Mouse (Mus musculus): ENCODE measurements around the gene Rundc3a. TPM values are rescaled to one million over a fixed set of nuclear protein-coding genes. Genes with fewer than 3 reads are reported as not detected.

The Rundc3a gene
- polyA plus RNA-seq, 1 experiment from 2014 or later = 117 TPM

DNA sequence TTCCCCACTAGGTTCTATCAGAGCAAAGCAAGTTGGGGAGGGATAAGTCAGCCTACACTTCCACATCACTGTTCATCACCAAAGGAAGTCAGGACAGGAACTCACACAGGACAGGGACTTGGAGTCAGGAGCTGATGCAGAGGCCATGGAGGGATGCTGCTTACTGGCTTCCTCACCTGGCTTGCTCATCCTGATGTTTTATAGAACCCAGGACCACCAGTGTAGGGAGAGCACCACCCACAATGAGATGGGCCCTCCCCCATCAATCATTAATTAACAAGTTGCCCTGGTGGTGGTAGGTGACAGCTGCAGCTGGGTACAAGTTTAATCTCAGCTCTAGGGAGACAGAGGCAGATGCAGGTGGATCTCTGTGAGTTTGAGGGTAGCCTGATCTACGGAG is 24.0 kb downstream of the Rundc3a start:
- 87% methylated on average over 1 of the region's 1 CpGs for WGBS
- Histone ChIP-seq H3K27ac (replicated peaks) (no peak overlapping the region), H3K4me1 (no peaks in the 10 kb centered on the region), H3K4me2 (replicated peaks) (no peak overlapping the region), H3K9ac (replicated peaks) (no peak overlapping the region), H3K9me3 (no peaks in the 10 kb centered on the region), H3K27me3 (peaks cover 4% of the 10 kb centered on the region; the same call in 1 of the 2 replicates), H3K36me3 (no peaks in the 10 kb centered on the region), H3K4me3 (no peak overlapping the region)
- no peak for ATAC-seq (ENCODE audit: low FRiP score, low read depth)

DNA sequence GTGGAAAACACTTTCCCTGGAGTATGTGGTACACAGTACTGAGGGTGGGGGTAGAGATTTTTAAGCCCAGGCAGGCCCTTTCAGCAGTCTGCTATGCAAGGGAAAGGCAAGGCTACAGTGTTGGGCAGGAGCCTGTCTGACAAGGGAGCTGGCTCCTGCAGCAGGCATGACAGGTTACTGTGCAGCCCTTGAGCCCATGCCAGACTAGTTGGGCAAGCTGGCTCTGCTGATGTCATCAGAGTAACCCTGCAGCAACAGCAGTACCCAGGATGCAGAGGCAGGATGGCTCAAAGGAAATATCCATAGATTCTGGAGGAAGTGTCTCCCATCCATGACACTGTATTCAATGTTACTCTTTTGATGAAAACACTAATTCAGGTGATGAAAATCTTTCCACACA is 25.7 kb downstream of the Rundc3a start:
- Histone ChIP-seq H3K27me3 (peaks cover 4% of the 10 kb centered on the region; the same call in 1 of the 2 replicates), H3K9me3 (no peaks in the 10 kb centered on the region), H3K9ac (replicated peaks) (no peak overlapping the region), H3K27ac (replicated peaks) (no peak overlapping the region), H3K4me3 (no peak overlapping the region), H3K4me1 (no peaks in the 10 kb centered on the region), H3K4me2 (replicated peaks) (no peak overlapping the region), H3K36me3 (no peaks in the 10 kb centered on the region)
- no peak for ATAC-seq (ENCODE audit: low FRiP score, low read depth)

DNA sequence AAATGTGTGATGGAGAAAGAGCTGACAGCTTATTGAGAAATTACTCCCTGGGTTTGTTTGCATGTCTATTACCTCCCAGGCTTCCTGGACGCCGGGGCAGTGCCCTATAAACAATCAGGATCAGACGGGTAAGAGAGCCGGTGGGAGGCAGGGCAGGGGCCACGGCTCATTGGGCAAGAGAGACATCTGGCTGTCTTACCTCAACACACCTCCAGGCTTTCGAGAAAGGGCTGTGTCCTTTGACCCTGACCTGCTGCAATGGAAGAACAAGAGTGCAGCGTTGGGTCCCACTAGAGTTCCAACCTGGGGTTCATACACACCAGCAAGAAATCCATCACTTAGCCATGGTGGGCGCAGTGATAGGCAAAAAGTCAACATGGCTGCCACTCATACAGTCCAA is 28.4 kb downstream of the Rundc3a start:
- no peak for ATAC-seq (ENCODE audit: low FRiP score, low read depth)
- H3K4me1 ChIP-seq = no peaks in the 10 kb centered on the region
- no peak overlapping the region for H3K9ac ChIP-seq (replicated peaks)
- no peak overlapping the region for H3K4me3 ChIP-seq
- no peak overlapping the region for H3K4me2 ChIP-seq (replicated peaks)
- no peak overlapping the region for H3K27ac ChIP-seq (replicated peaks)
- H3K36me3 ChIP-seq = no peaks in the 10 kb centered on the region
- no peaks in the 10 kb centered on the region for H3K9me3 ChIP-seq
- WGBS = 67% methylated on average over 8 of the region's 8 CpGs
- peaks cover 4% of the 10 kb centered on the region; the same call in 1 of the 2 replicates for H3K27me3 ChIP-seq

DNA sequence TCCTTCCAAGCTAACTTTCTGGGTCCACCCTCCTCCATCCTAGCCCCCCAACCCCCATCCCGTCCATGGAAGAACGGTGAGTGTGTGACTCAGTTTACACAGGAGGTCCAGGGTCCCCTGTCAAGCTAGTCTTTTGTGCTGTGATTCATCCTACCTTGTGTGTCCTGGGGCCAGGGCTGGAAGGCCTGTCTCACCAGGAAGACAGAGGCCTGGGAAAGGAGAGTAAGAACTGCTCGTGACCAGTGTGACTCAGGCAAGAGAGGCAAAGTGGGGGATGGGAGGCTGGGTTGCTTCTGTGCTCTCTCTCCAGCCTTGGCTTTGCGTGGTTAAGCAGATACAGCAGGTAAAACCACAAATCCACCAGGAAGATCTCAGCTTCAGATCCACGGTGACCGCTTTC is 31.5 kb downstream of the Rundc3a start:
- Histone ChIP-seq H3K9me3 (no peaks in the 10 kb centered on the region), H3K4me2 (replicated peaks) (no peak overlapping the region), H3K4me1 (peaks cover 2% of the 10 kb centered on the region), H3K9ac (replicated peaks) (no peak overlapping the region), H3K36me3 (no peaks in the 10 kb centered on the region), H3K27ac (replicated peaks) (no peak overlapping the region), H3K4me3 (no peak overlapping the region), H3K27me3 (peaks cover 13% of the 10 kb centered on the region)
- ATAC-seq (ENCODE audit: low FRiP score, low read depth) = no peak
- 79% methylated on average over 6 of the region's 6 CpGs for whole genome bisulfite sequencing

DNA sequence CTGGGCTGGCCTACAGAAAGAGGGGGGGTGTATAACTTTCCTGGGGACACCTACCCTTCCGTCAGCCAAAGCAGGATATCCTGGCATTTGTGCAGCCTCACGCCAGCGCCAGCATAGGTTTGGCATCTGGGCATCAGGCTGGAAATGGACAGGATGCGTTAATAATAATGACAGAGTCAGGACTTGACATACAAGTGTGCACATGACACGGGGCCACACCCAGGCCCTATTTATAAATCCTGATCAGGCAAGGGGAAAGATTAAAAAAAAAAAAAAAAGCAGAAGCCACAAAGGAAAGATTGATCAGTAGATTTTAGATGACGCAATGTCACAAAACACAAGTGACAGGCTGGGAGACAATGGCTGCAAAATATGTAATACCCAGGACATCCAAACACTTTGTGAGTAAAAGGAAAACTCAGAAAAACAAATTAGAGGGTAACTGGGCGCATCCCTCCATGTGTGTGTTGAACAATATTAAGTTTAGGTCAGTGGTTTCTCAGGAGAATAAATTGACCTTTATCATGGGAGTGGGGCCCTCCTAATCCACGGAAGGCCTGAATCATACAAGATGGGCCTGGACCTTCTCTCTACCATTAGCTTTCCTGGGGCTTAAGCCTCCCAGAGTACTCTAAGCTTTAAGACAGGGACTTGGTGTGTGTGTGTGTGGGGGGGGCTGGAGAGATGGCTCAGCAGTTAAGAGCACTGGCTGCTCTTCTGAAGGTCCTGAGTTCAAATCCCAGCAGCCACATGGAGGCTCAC is 32.5 kb downstream of the Rundc3a start:
- H3K27ac ChIP-seq (replicated peaks) = no peak overlapping the region
- no peak overlapping the region for H3K4me2 ChIP-seq (replicated peaks)
- no peaks in the 10 kb centered on the region for H3K36me3 ChIP-seq
- H3K4me3 ChIP-seq = no peak overlapping the region
- peaks cover 14% of the 10 kb centered on the region for H3K27me3 ChIP-seq
- peaks cover 11% of the 10 kb centered on the region for H3K4me1 ChIP-seq
- 86% methylated on average over 8 of the region's 8 CpGs for WGBS
- no peak for ATAC-seq (ENCODE audit: low FRiP score, low read depth)
- no peak overlapping the region for H3K9ac ChIP-seq (replicated peaks)
- H3K9me3 ChIP-seq = no peaks in the 10 kb centered on the region

DNA sequence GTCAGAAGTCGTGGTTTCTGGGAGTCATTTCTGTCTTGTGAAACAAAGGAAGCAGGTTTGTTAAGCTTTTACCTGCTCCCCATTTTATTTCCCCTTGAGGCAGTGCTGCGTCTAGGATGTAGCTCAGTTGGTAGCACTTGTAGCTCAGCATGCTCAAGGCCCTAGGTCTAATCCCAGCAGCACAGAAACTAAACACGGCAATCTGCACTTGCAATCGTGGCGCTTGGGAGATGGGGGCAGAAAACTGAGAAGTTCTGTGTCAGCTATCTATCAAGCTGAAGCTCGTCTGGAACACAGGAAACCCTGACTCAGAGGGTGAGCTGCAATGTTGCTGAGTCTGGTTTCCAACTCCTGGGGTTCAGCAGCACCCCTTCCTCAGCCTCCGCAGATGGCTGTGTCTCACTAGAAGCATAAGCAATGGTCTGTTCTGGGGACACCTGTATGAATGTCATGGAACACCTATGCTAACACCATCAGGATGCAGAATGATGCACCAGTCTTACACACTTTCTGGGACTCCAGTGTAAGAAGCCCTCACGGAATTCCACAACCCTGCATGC is 35.9 kb downstream of the Rundc3a start:
- no peak overlapping the region for H3K4me2 ChIP-seq (replicated peaks)
- H3K9me3 ChIP-seq = no peaks in the 10 kb centered on the region
- no peak for ATAC-seq (ENCODE audit: low FRiP score, low read depth)
- 68% methylated on average over 8 of the region's 8 CpGs for WGBS
- no peak overlapping the region for H3K9ac ChIP-seq (replicated peaks)
- H3K27ac ChIP-seq (replicated peaks) = no peak overlapping the region
- peaks cover 4% of the 10 kb centered on the region for H3K36me3 ChIP-seq
- peaks cover 21% of the 10 kb centered on the region for H3K27me3 ChIP-seq
- no peak overlapping the region for H3K4me3 ChIP-seq
- peaks cover 16% of the 10 kb centered on the region for H3K4me1 ChIP-seq

DNA sequence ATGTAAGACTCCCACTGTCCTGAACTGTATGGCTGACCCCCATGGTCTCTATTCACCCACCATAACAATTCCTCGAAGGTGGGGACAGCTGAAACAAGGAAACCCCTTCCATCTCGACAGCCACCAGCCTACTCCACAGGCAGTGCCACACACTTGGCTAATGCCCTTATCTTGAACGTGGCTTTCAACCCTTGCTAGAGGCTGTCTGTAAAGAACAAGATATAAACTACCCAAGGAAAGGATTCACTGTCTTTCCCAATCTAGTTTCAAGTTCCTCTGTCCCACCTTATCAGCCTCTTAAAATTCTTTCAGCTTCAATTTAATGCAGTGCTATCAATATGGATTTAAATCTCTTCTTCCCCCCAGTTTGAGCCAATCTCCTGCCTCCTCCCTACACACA is 36.3 kb downstream of the Rundc3a start:
- H3K4me3 ChIP-seq = peak overlapping the region; percentile 54
- H3K9me3 ChIP-seq = no peaks in the 10 kb centered on the region
- H3K4me2 ChIP-seq (replicated peaks) = peak overlapping the region; percentile 95
- no peak overlapping the region for H3K27ac ChIP-seq (replicated peaks)
- H3K9ac ChIP-seq (replicated peaks) = peak overlapping the region; percentile 43; the same call in 1 of the 2 replicates
- peaks cover 16% of the 10 kb centered on the region for H3K4me1 ChIP-seq
- no peak for ATAC-seq (ENCODE audit: low FRiP score, low read depth)
- H3K36me3 ChIP-seq = peaks cover 4% of the 10 kb centered on the region
- WGBS = 49% methylated on average over 3 of the region's 3 CpGs
- peaks cover 21% of the 10 kb centered on the region for H3K27me3 ChIP-seq

DNA sequence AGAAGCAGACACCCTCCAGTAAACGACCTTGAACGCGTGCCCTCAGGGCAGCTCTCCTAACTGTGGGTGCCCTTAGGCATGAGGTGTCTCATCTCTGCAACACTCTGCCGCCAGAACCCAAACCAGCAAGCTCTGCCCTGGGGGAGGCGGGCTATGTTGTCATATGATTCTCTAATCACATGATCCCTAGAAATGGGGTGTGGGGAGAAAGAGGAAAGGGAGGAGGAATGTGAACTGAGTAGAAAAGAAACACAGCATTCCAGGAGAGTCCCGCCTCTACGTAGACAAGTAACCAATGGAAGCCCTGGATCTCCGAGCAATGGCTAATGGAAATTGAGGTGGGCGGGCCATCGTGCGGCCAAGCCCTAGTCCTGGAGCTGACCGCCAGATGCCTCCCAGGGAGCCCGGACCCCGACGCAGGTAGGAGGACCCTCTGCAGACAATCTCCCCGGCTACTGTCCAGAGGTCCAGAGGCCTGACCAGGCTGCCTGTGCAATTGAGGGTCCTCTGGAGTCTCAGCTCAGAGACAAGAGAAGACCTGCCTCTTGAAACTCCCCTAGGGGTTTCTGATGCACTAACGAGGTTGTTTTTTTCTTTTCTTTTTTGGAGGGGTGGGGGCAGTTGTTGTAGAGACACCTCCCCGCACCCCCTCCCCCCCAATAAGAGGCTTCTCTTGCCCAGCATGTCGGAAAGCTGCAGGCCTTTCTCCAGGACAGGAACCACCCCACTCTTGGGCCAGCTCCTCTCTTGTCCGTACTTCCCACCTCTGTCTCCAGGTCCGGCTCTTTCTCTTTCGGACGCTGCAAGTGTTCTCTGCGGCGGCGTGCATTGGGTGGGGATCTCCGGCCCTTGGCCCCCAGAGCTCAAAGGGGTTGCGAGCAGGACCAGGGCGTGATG is 37.2 kb downstream of the Rundc3a start, which contains the start of gene Grn:
Gene Grn (plus strand): TSS at position 195 of the 897 bp plus-strand sequence.
- peak within 1 kb of the TSS; percentile 95 for H3K4me2 ChIP-seq (replicated peaks)
- 1% methylated on average over 29 of the region's 29 CpGs for WGBS
- peak within 1 kb of the TSS; percentile 54 for H3K4me3 ChIP-seq
- H3K36me3 ChIP-seq = peaks cover 12% of the 10 kb centered on the region
- peak; percentile 90 for ATAC-seq (ENCODE audit: low FRiP score, low read depth)
- H3K27me3 ChIP-seq = peaks cover 21% of the 10 kb centered on the region
- H3K9me3 ChIP-seq = no peaks in the 10 kb centered on the region
- H3K27ac ChIP-seq (replicated peaks) = peak within 1 kb of the TSS; percentile 72
- peak within 1 kb of the TSS; percentile 62 for H3K9ac ChIP-seq (replicated peaks)
- peaks cover 16% of the 10 kb centered on the region for H3K4me1 ChIP-seq

DNA sequence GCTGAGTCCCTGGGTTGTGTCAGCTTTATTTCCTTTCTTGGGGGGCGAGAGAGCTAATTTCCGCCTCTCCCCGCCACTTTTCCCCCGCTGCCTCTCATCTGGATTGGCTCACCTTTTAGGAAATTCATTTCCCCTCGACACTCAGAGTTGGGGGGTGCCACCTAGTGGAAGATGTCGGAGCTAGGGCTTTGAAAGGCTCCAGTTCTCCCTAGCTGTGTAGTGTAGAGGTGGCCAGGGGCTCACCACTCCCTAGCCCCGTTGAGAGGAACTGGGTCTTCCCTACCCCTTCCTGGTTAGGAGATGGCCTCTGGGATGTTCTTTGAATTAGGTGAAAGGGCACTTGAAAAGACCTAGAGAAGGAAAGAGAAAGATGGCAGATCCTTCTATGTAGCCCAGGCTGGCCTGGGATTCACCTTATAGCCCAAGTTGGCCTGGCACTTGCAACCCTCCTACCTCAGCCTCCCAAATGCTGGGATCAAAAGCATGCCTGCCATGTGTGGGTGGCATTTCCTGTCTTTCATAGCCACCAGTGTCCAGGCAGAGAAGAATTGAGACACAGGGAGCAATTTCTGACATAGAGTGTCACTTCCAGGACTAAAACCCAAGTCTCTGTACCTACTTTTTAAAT is 37.9 kb downstream of the Rundc3a start:
- Histone ChIP-seq H3K4me3 (peak overlapping the region; percentile 54), H3K9ac (replicated peaks) (peak overlapping the region; percentile 62), H3K27me3 (peaks cover 21% of the 10 kb centered on the region), H3K27ac (replicated peaks) (peak overlapping the region; percentile 72), H3K4me1 (peaks cover 16% of the 10 kb centered on the region), H3K4me2 (replicated peaks) (peak overlapping the region; percentile 95), H3K36me3 (peaks cover 20% of the 10 kb centered on the region), H3K9me3 (no peaks in the 10 kb centered on the region)
- 0 out of 2 replicates have a peak, but pooled peaks have one; percentile 41 for ATAC-seq (ENCODE audit: low FRiP score, low read depth)
- WGBS = 2% methylated on average over 7 of the region's 7 CpGs

DNA sequence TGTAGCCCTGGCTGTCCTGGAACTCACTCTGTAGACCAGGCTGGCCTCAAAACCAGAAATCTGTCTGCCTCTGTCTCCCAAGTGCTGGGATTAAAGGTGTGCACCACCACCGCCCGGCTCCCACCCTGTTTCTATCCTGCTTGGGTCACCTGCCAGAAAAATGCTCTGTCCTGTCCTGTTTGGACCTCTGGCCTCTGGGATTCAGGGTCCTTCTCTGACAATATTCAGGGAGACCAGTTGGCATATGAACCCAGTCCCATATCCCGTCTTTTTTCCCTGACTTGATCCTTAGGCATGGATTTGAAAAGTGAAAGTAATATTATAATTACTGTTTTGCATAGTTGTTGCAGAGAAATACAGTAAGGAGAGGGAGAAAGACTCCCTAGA is 38.5 kb downstream of the Rundc3a start:
- H3K9me3 ChIP-seq = no peaks in the 10 kb centered on the region
- H3K4me1 ChIP-seq = peaks cover 16% of the 10 kb centered on the region
- H3K9ac ChIP-seq (replicated peaks) = no peak overlapping the region
- peaks cover 26% of the 10 kb centered on the region for H3K36me3 ChIP-seq
- WGBS = 87% methylated on average over 3 of the region's 3 CpGs
- H3K4me2 ChIP-seq (replicated peaks) = no peak overlapping the region
- H3K27me3 ChIP-seq = peaks cover 21% of the 10 kb centered on the region
- H3K4me3 ChIP-seq = no peak overlapping the region
- ATAC-seq (ENCODE audit: low FRiP score, low read depth) = no peak
- H3K27ac ChIP-seq (replicated peaks) = no peak overlapping the region

DNA sequence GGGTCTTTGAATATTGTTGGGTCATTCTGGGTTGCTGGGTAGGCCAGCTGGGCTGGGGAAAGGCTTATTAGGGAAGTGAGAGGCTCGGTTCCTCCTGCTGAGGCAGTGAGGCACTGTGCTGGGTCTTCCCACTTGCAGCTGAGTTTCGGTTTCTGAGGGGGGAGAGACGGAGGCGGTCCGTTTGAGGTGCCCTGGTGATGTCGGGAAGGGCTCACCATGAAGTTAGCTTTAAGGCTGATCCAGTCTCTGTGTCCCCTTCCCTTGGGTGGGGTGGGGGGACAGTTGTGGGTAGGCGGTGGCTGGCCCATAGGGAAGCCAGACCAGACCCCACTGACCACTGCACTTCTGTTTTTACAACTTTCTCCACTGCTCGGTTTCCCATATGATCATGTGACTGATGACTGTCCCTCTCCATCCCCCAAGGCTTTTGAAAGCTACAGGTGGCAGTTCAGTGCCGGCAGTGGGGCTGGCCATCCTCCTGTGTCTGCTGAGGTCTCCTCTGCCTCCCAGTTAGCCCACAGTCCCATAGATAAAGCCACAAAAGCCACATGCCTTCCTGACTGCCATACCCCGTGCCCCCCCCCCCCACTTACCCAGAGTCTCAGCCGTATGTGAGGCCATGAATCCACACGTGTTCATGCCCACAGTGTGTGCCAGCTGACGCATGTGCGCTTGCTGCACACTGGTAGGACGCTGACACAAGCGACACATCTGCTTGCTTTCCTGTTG is 39.1 kb downstream of the Rundc3a start:
- Histone ChIP-seq H3K27me3 (peaks cover 23% of the 10 kb centered on the region), H3K4me2 (replicated peaks) (no peak overlapping the region), H3K9me3 (no peaks in the 10 kb centered on the region), H3K27ac (replicated peaks) (no peak overlapping the region), H3K9ac (replicated peaks) (no peak overlapping the region), H3K4me3 (no peak overlapping the region), H3K36me3 (peaks cover 31% of the 10 kb centered on the region), H3K4me1 (peaks cover 21% of the 10 kb centered on the region)
- WGBS = 66% methylated on average over 16 of the region's 16 CpGs
- ATAC-seq (ENCODE audit: low FRiP score, low read depth) = no peak
